Mouse (Mus musculus) cerebellum, adult 2 months (tissue): ENCODE measurements around the gene Khdc4.

Experiments
- CTCF ChIP-seq: fragments of 200-500 bp; IDR thresholded peaks from 2 replicates; pipeline ENCODE4 v1.5.1; 2011; ENCODE audit warnings: low read depth, mild to moderate bottlenecking, control low read depth, low read length, moderate library complexity, borderline replicate concordance; ENCODE audit not compliant: insufficient read depth
- POLR2A ChIP-seq: fragments of 200-500 bp; IDR thresholded peaks from 2 replicates; pipeline ENCODE4 v1.6.1; 2011; ENCODE audit warnings: low read length, control low read depth, borderline replicate concordance; ENCODE audit not compliant: insufficient read depth

GRCm38 (mm10) chr3:88756276-88756675 is 70.7 kb downstream of the Khdc4 start:
- no peak for TF ChIP-seq CTCF
- TF ChIP-seq POLR2A: no peak
